Mouse (Mus musculus): Measurements from ENCODE around the gene Gpr162.

GRCm38 (mm10) chr6:124860511-124860910, 3.3 kb downstream of the Gpr162 start:
- TF ChIP-seq MAFK (IDR thresholded peaks at IDR 0.05; ENCODE audit: insufficient read depth, low read depth, low read length) = no peak
- TF ChIP-seq ZC3H11A (IDR thresholded peaks at IDR 0.05; ENCODE audit: borderline replicate concordance, low read depth, low read length) = no peak
- no peak for TF ChIP-seq CHD2 (IDR thresholded peaks at IDR 0.05; ENCODE audit: low read depth, low read length)
- TF ChIP-seq HCFC1 (IDR thresholded peaks at IDR 0.05; ENCODE audit: borderline replicate concordance, insufficient read depth, low read length) = no peak

All from ES-E14 (cell line).